Mouse (Mus musculus) testis, adult 2 months (tissue): ENCODE measurements around the gene Vangl2.

Experiments
- CTCF ChIP-seq: fragments of 200-500 bp; IDR thresholded peaks from 2 replicates; pipeline ENCODE4 v1.5.1; 2012; ENCODE audit warnings: low read depth, mild to moderate bottlenecking, inconsistent platforms, low read length, moderate library complexity; ENCODE audit not compliant: control insufficient read depth, insufficient read depth, insufficient replicate concordance
- POLR2A ChIP-seq: fragments of 200-500 bp; IDR thresholded peaks from 2 replicates; pipeline ENCODE4 v1.6.1; 2012; ENCODE audit warnings: low read depth, mild to moderate bottlenecking, inconsistent platforms, low read length, moderate library complexity; ENCODE audit not compliant: control insufficient read depth

- TF ChIP-seq POLR2A (no peak), CTCF (no peak)
Measured at GRCm38 (mm10) chr1:172019863-172020521, 8.3 kb downstream of the Vangl2 start.
